Comparison of ENCODE assay signal across 10 mouse cellular contexts in genomic region chr17:12660572-12661260, GRCm38 (mm10). TPM values are rescaled to one million over a fixed set of nuclear protein-coding genes. Genes with fewer than 3 reads are reported as not detected.
DNase-seq lines count a peak whose midpoint lies in the region; ATAC-seq and TF ChIP-seq lines count a peak whose summit lies in the region.
"Had no signal": no experiment of that assay in that cellular context is flagged by ENCODE, and none has a peak within 500 bp of the region (broad histone marks: within the 10 kb centered on the region; RNA-seq: fewer than 3 reads in every experiment).

No protein-coding gene starts in this region.

- no peaks in the 10 kb centered on the region for H3K36me3 ChIP-seq in thymus, adult 2 months (ENCODE audit: control insufficient read depth, insufficient read depth, low read length)
- H3K36me3 ChIP-seq in forebrain, postnatal 0 days (ENCODE audit: insufficient read depth), result no peaks in the 10 kb centered on the region
- H3K36me3 ChIP-seq: hindbrain, embryonic 15.5 days had no signal

- TF ChIP-seq POLR2A in thymus, adult 2 months (IDR thresholded peaks at IDR 0.05; ENCODE audit: control insufficient read depth, extremely low read depth, insufficient read depth, low read length, poor library complexity), result no peak

- H3K4me3 ChIP-seq in thymus, adult 2 months (ENCODE audit: control insufficient read depth, insufficient read depth, low read length), result no peak overlapping the region
- no peak overlapping the region for H3K4me3 ChIP-seq in forebrain, postnatal 0 days (ENCODE audit: low read depth, low read length)
- H3K4me3 ChIP-seq: hindbrain, embryonic 15.5 days had no signal

- no peak overlapping the region for H3K27ac ChIP-seq in thymus, adult 2 months (ENCODE audit: control insufficient read depth, insufficient read depth, low read length)
- H3K27ac ChIP-seq in forebrain, postnatal 0 days (ENCODE audit: low read depth, low read length), result no peak overlapping the region
- H3K27ac ChIP-seq: hindbrain, embryonic 15.5 days had no signal

- no peaks in the 10 kb centered on the region for H3K9me3 ChIP-seq in forebrain, postnatal 0 days (ENCODE audit: low read length)
- H3K9me3 ChIP-seq: hindbrain, embryonic 15.5 days had no signal

- peaks cover 6% of the 10 kb centered on the region for H3K4me1 ChIP-seq in thymus, adult 2 months (replicated peaks; ENCODE audit: control insufficient read depth, insufficient read depth, low read length)
- no peaks in the 10 kb centered on the region for H3K4me1 ChIP-seq in forebrain, postnatal 0 days (ENCODE audit: insufficient read depth)
- H3K4me1 ChIP-seq: hindbrain, embryonic 15.5 days had no signal

- TF ChIP-seq CTCF in thymus, adult 2 months (IDR thresholded peaks at IDR 0.05; ENCODE audit: borderline replicate concordance, control insufficient read depth, extremely low read depth, insufficient read depth, low read length, poor library complexity), result 0 out of 2 replicates have a peak, but pooled peaks have one; percentile 14
- peak; percentile 82 for TF ChIP-seq CTCF in forebrain, postnatal 0 days (IDR thresholded peaks at IDR 0.05; ENCODE audit: low read depth)

- H3K4me2 ChIP-seq in forebrain, postnatal 0 days (ENCODE audit: low read depth), result no peak overlapping the region
- H3K4me2 ChIP-seq: hindbrain, embryonic 15.5 days had no signal

- WGBS in thymus, adult 2 months, result 74% methylated on average over 13 of the region's 13 CpGs
- 72% methylated on average over 13 of the region's 13 CpGs for WGBS in forebrain, postnatal 0 days

- peak; percentile 57 for DNase-seq in gastrocnemius, adult 18-20 months (ENCODE audit: low spot score)
- no peak for DNase-seq in gastrocnemius, adult 8-10 months (ENCODE audit: low spot score in 2 of 2)
- no peak for DNase-seq in thymus, adult 2 months
- no peak for DNase-seq in thymus, postnatal 4 days
- peak; percentile 76 for DNase-seq in forebrain, postnatal 0 days
- DNase-seq in lung, postnatal 10 days, result peak; percentile 64
- no peak for DNase-seq in yolk sac, embryonic 10.5 days (ENCODE audit: low spot score)

- 0 out of 2 replicates have a peak, but pooled peaks have one; percentile 14 for ATAC-seq in forebrain, postnatal 0 days
- ATAC-seq in inflammation-experienced regulatory T-cells, adult 6 months, result no peak

- no peaks in the 10 kb centered on the region for H3K27me3 ChIP-seq in thymus, adult 2 months (ENCODE audit: control insufficient read depth, insufficient read depth, low read length)
- H3K27me3 ChIP-seq in forebrain, postnatal 0 days (ENCODE audit: insufficient read depth, low read length), result no peaks in the 10 kb centered on the region
- H3K27me3 ChIP-seq: hindbrain, embryonic 15.5 days had no signal

- no peak overlapping the region for H3K9ac ChIP-seq in forebrain, postnatal 0 days
- H3K9ac ChIP-seq: hindbrain, embryonic 15.5 days had no signal

RNA-seq across cellular contexts. Expression of gene Slc22a1, which starts 14.9 kb away (rescaled TPM):
- under 1 TPM in 1 of 2 experiments, not detected in 1; 0.62 TPM for total RNA-seq in gastrocnemius, adult 18-20 months (2021)
- total RNA-seq in gastrocnemius, adult 8-10 months (2022), result under 1 TPM in 1 of 4 experiments, not detected in 3; 0.16 TPM
- polyA plus RNA-seq in thymus, adult 2 months (2012; rRNA removed), result 0.80 and 1.1 TPM in 2 replicates
- total RNA-seq in forebrain, postnatal 0 days (2014; rRNA removed), result not detected in 2 replicates
- not detected in 2 replicates for polyA plus RNA-seq in forebrain, postnatal 0 days (2015; fragmentation: Nextera tagmentation; extraction: Ambion mirVana)
- polyA plus RNA-seq in inflammation-experienced regulatory T-cells, adult 6 months (2017; shearing (Covaris generic)), result 1 to 10 TPM in 1 of 3 experiments, under 1 TPM in 1, not detected in 1; 0.82 to 1.9 TPM
- polyA plus RNA-seq: hindbrain, embryonic 15.5 days; neural tube, embryonic 14.5 days had no signal

Comparison
In these comparisons a context has a peak if more than half of its experiments do, and no peak if none do; other contexts are left out.
1. DNase-seq: peak in gastrocnemius, adult 18-20 months (single experiment), forebrain, postnatal 0 days (single experiment) and lung, postnatal 10 days (single experiment); none in gastrocnemius, adult 8-10 months (0 of 2), thymus, adult 2 months (single experiment), thymus, postnatal 4 days (single experiment) and yolk sac, embryonic 10.5 days (single experiment).